Mouse (Mus musculus): ENCODE data around the gene Zfp791.

GRCm38 (mm10) chr8:85095051-85095450 is 27.8 kb downstream of the Zfp791 start:
- TF ChIP-seq GATA1 (IDR thresholded peaks at IDR 0.05; ENCODE audit: low read length) (no peak), TAL1 (IDR thresholded peaks at IDR 0.05; ENCODE audit: low read length) (no peak)
